Mouse (Mus musculus) stomach, postnatal 0 days (tissue): ENCODE data around the gene Spag7.
A peak's percentile ranks its signal among the peaks of the same experiment; 100 is the strongest.

Experiments used
- CTCF ChIP-seq: IDR thresholded peaks from 2 replicates; pipeline ENCODE4 v1.5.1; 2016; ENCODE audit warnings: antibody characterized with exemption, low read depth, mild to moderate bottlenecking, moderate library complexity
- EP300 ChIP-seq: optimal IDR thresholded peaks from 2 replicates; pipeline ENCODE3; 2016; ENCODE audit warnings: antibody characterized with exemption

DNA sequence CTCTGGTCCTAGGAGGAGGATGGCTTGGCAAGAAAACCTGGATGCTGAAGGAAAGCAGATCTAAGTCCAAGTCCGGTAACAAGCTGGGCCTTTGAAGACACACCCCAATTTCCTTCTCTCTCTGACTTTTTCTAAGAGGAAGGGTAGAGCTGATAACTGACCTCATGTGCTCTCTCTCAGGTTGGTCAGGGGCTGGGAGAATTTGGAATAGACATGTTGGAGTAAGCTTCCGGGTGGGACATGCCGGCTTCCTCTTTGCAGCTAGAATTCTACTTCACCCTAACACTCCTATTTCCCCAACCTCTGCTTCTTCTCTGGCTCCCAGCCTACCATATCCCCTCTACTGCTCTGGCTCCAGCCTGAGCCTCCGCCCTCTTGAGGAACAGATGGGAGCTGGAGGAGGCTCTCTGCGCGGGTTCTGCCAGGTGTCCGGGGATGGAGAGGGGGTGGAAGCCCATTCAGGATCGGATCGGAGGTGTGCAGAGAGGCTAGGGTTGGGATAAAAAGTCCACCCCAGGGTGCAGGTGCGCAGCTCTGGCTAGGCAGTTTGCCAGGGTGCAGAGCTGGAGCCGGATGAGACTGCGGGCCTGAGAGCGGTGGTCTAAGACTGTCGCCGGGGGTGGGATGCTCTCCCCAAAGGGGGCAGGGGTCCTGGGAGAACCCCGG lies 17.8 kb upstream of the Spag7 start:
- TF ChIP-seq CTCF: peak; percentile 47
- no peak for TF ChIP-seq EP300
